In the genomic region with DNA sequence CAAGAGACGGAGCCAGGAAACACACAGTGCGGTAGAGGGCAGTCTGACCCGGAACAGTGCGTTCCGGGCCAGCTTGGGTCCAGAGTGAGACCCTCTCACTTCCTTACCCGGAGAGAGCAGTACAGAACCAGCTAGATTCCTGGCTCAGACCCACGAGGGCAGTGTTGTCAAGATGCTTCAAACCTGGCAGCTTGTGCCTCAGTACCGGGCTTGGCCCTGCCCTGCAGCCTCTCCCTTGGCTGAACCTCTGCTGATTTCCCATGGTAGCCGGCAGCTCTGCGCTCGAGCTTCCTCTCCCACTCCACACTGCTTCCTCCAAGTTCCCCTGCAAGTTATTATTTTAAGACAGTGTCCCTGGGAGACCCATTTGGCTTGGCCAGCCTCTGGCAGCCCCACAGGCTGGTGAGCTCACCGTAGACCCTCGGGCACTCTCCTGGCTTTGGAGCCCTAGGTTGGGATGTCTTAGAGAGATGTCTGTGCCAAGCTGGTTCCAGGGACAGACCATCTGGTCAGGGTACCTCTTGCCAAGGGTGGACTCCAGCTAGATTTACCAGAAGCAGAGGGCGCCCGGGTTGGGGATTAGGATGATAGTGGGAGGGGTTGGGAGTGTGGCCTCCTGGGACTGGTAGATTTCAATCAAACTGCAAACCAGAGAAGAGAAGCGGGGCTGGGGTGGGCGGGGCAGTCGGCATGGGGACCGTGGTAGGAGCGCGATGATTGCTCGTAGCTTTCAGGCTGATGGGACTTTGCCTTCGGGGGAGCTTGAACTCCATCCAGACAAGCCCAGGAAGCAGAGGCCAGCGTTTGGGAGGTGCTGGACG, we compare ENCODE assay signal across 9 mouse cellular contexts. TPM values are rescaled to one million over a fixed set of nuclear protein-coding genes. Genes with fewer than 3 reads are reported as not detected.
DNase-seq lines count a peak whose midpoint lies in the region; ATAC-seq lines count a peak whose summit lies in the region.
"Had no signal": no experiment of that assay in that cellular context is flagged by ENCODE, and none has a peak within 500 bp of the region (broad histone marks: within the 10 kb centered on the region; RNA-seq: fewer than 3 reads in every experiment).

No protein-coding gene starts in this region.

- H3K4me2 ChIP-seq in hindbrain, embryonic 14.5 days (replicated peaks), result peak overlapping the region; percentile 27
- peak overlapping the region; percentile 18 for H3K4me2 ChIP-seq in liver, embryonic 15.5 days

- H3K9me3 ChIP-seq in hindbrain, embryonic 14.5 days (ENCODE audit: control insufficient read depth, low read length), result no peaks in the 10 kb centered on the region
- no peaks in the 10 kb centered on the region for H3K9me3 ChIP-seq in liver, embryonic 15.5 days (replicated peaks)

- H3K27me3 ChIP-seq in hindbrain, embryonic 14.5 days (ENCODE audit: control insufficient read depth, insufficient read depth, low read length), result no peaks in the 10 kb centered on the region
- H3K27me3 ChIP-seq in liver, embryonic 15.5 days, result peaks cover 8% of the 10 kb centered on the region; the same call in 1 of the 2 replicates

- no peak overlapping the region for H3K9ac ChIP-seq in hindbrain, embryonic 14.5 days
- no peak overlapping the region for H3K9ac ChIP-seq in liver, embryonic 15.5 days

- WGBS in hindbrain, embryonic 14.5 days, result 12% methylated on average over 25 of the region's 25 CpGs
- WGBS in liver, embryonic 15.5 days (ENCODE audit: insufficient replicate concordance), result 15% methylated on average over 25 of the region's 25 CpGs

- peak; percentile 70; the same call in 1 of the 2 replicates for ATAC-seq in hindbrain, embryonic 14.5 days (ENCODE audit: low FRiP score)
- no peak for ATAC-seq in liver, embryonic 15.5 days (ENCODE audit: insufficient read depth)
- no peak for ATAC-seq in inflammation-experienced regulatory T-cells, adult 6 months

- no peak overlapping the region for H3K4me3 ChIP-seq in hindbrain, embryonic 14.5 days (replicated peaks; ENCODE audit: low read length)
- no peak overlapping the region for H3K4me3 ChIP-seq in liver, embryonic 15.5 days (replicated peaks)

- no peak overlapping the region for H3K27ac ChIP-seq in hindbrain, embryonic 14.5 days
- no peak overlapping the region for H3K27ac ChIP-seq in liver, embryonic 15.5 days (replicated peaks)

- peaks cover 5% of the 10 kb centered on the region for H3K4me1 ChIP-seq in hindbrain, embryonic 14.5 days (replicated peaks; ENCODE audit: control insufficient read depth, insufficient read depth, low read length)
- H3K4me1 ChIP-seq in liver, embryonic 15.5 days (replicated peaks), result no peaks in the 10 kb centered on the region

- no peaks in the 10 kb centered on the region for H3K36me3 ChIP-seq in hindbrain, embryonic 14.5 days (replicated peaks; ENCODE audit: control insufficient read depth, insufficient read depth)
- no peaks in the 10 kb centered on the region for H3K36me3 ChIP-seq in liver, embryonic 15.5 days (replicated peaks)

- DNase-seq in MEL-GATA-1-ER (ENCODE audit: extremely low read depth, low read depth), result peak; percentile 77
- peak; percentile 88 for DNase-seq in cerebellum, adult 11 months
- DNase-seq in gastrocnemius, adult 18-20 months (ENCODE audit: low spot score), result peak; percentile 29
- DNase-seq in hindbrain, embryonic 14.5 days (ENCODE audit: low spot score), result peak; percentile 49
- no peak for DNase-seq in frontal cortex, postnatal 10 days (ENCODE audit: low spot score in 2 of 2)

RNA-seq across cellular contexts. Expression of a gene that starts 35.1 kb away (rescaled TPM):
- total RNA-seq in gastrocnemius, adult 18-20 months (2021), result 10 to 100 TPM; 19.1 to 23.1 TPM
- polyA plus RNA-seq in hindbrain, embryonic 14.5 days (2014; fragmentation: Nextera tagmentation; extraction: Ambion mirVana), result 72.8 and 74.1 TPM in 2 replicates
- polyA plus RNA-seq in liver, embryonic 15.5 days (2015; fragmentation: Nextera tagmentation; extraction: Ambion mirVana), result 1.0 and 1.8 TPM in 2 replicates
- 1 to 10 TPM; 1.5 to 6.7 (median 2.2) TPM for polyA plus RNA-seq in inflammation-experienced regulatory T-cells, adult 6 months (2017; shearing (Covaris generic))

RNA-seq across cellular contexts. Expression of a gene that starts 40.5 kb away (rescaled TPM):
- total RNA-seq in gastrocnemius, adult 18-20 months (2021), result not detected
- not detected in 2 replicates for polyA plus RNA-seq in hindbrain, embryonic 14.5 days (2014; fragmentation: Nextera tagmentation; extraction: Ambion mirVana)
- polyA plus RNA-seq in liver, embryonic 15.5 days (2015; fragmentation: Nextera tagmentation; extraction: Ambion mirVana), result not detected in 2 replicates
- polyA plus RNA-seq in inflammation-experienced regulatory T-cells, adult 6 months (2017; shearing (Covaris generic)), result not detected
- polyA plus RNA-seq: cortical plate, adult 2 months; small intestine, adult 2 months had no signal

RNA-seq across cellular contexts. Expression of a gene that starts 57.9 kb away (rescaled TPM):
- total RNA-seq in gastrocnemius, adult 18-20 months (2021), result not detected
- 78.0 and 103 TPM in 2 replicates for polyA plus RNA-seq in hindbrain, embryonic 14.5 days (2014; fragmentation: Nextera tagmentation; extraction: Ambion mirVana)
- not detected in 2 replicates for polyA plus RNA-seq in liver, embryonic 15.5 days (2015; fragmentation: Nextera tagmentation; extraction: Ambion mirVana)
- 1 to 10 TPM in 1 of 3 experiments, under 1 TPM in 1, not detected in 1; 0.87 to 2.3 TPM for polyA plus RNA-seq in inflammation-experienced regulatory T-cells, adult 6 months (2017; shearing (Covaris generic))

Comparison
In these comparisons a context has a peak if more than half of its experiments do, and no peak if none do; other contexts are left out.
1. DNase-seq: peak in MEL-GATA-1-ER (single experiment), cerebellum, adult 11 months (single experiment), gastrocnemius, adult 18-20 months (single experiment) and hindbrain, embryonic 14.5 days (single experiment); none in frontal cortex, postnatal 10 days (0 of 2).
2. RNA of a gene that starts 57.9 kb away (polyA plus RNA-seq): 78.0 to 103 TPM in hindbrain, embryonic 14.5 days; 0.87 to 2.3 TPM in inflammation-experienced regulatory T-cells, adult 6 months and not detected in liver, embryonic 15.5 days; every median in the first group is over 10 times any median in the second.